ENCODE assay signal across 9 mouse cellular contexts in genomic region chr4:134078694-134079093, GRCm38 (mm10). TPM values are rescaled to one million over a fixed set of nuclear protein-coding genes. Genes with fewer than 3 reads are reported as not detected.
DNase-seq lines count a peak whose midpoint lies in the region; ATAC-seq and TF ChIP-seq lines count a peak whose summit lies in the region.
"Had no signal": no experiment of that assay in that cellular context is flagged by ENCODE, and none has a peak within 500 bp of the region (broad histone marks: within the 10 kb centered on the region; RNA-seq: fewer than 3 reads in every experiment).

No protein-coding gene starts in this region.

- H3K36me3 ChIP-seq in E14TG2a.4 (ENCODE audit: insufficient read depth, low read length), result no peaks in the 10 kb centered on the region
- no peaks in the 10 kb centered on the region for H3K36me3 ChIP-seq in neural tube, embryonic 11.5 days (ENCODE audit: control insufficient read depth, insufficient read depth, low read length)
- H3K36me3 ChIP-seq: lung, embryonic 15.5 days had no signal

- WGBS in neural tube, embryonic 11.5 days, result 28% methylated on average over 3 of the region's 3 CpGs

- no peaks in the 10 kb centered on the region for H3K9me3 ChIP-seq in E14TG2a.4 (ENCODE audit: low read length)
- no peaks in the 10 kb centered on the region for H3K9me3 ChIP-seq in neural tube, embryonic 11.5 days (ENCODE audit: control insufficient read depth, low read length)
- H3K9me3 ChIP-seq: lung, embryonic 15.5 days had no signal

- intact Hi-C loops in gastrocnemius, postnatal 14 days (cut with DNase I; ENCODE audit: low total_unique reads), result loop anchor here (5.0 kb wide), 1 partner anchor 41 kb away; no protein-coding TSS in a partner anchor
- intact Hi-C loops in heart, postnatal 14 days (cut with DNase I), result loop anchor here (2.0 kb wide), 1 partner anchor 44 kb away; no protein-coding TSS in a partner anchor
- intact Hi-C loops in left cerebral cortex, adult 2 months (cut with DNase I), result loop anchor here (2.0 kb wide), 1 partner anchor 42 kb away; no protein-coding TSS in a partner anchor

- no peak overlapping the region for H3K4me3 ChIP-seq in E14TG2a.4 (replicated peaks; ENCODE audit: low read length)
- no peak overlapping the region for H3K4me3 ChIP-seq in left cerebral cortex, adult 2 months
- H3K4me3 ChIP-seq in neural tube, embryonic 11.5 days (ENCODE audit: low read depth, low read length), result no peak overlapping the region
- H3K4me3 ChIP-seq: lung, embryonic 15.5 days had no signal

- DNase-seq in gastrocnemius, postnatal 14 days, result peak; percentile 44
- no peak for DNase-seq in gastrocnemius, postnatal 25 days
- DNase-seq in cerebellum, adult 9-11 months, result peak; percentile 36
- DNase-seq in heart, postnatal 14 days, result peak; percentile 19 to 48
- peak; percentile 25 to 37 for DNase-seq in left cerebral cortex, adult 2 months (ENCODE audit: extremely low spot score in 1 of 2, low spot score in 2 of 2)
- peak; percentile 65 for DNase-seq in neural tube, embryonic 11.5 days (ENCODE audit: low spot score)
- DNase-seq in yolk sac, embryonic 10.5 days (ENCODE audit: low spot score), result peak; percentile 73

- ATAC-seq in neural tube, embryonic 11.5 days (ENCODE audit: insufficient read depth, low FRiP score, low TSS enrichment), result no peak

- H3K4me1 ChIP-seq in E14TG2a.4 (replicated peaks; ENCODE audit: low read depth, low read length), result peaks cover 71% of the 10 kb centered on the region
- no peaks in the 10 kb centered on the region; the same call in 1 of the 2 replicates for H3K4me1 ChIP-seq in neural tube, embryonic 11.5 days (ENCODE audit: control insufficient read depth, insufficient read depth, low read length)

- no peak overlapping the region for H3K9ac ChIP-seq in neural tube, embryonic 11.5 days (ENCODE audit: low read length)
- H3K9ac ChIP-seq: lung, embryonic 15.5 days had no signal

- TF ChIP-seq CTCF in E14TG2a.4 (conservative IDR thresholded peaks at IDR 0.05; ENCODE audit: low read length), result peak; percentile 26
- peak; percentile 54 for TF ChIP-seq CTCF in left cerebral cortex, adult 2 months (IDR thresholded peaks at IDR 0.05)

- no peak overlapping the region for H3K4me2 ChIP-seq in neural tube, embryonic 11.5 days (ENCODE audit: low read depth)
- H3K4me2 ChIP-seq: lung, embryonic 15.5 days had no signal

- peaks cover 18% of the 10 kb centered on the region for H3K27me3 ChIP-seq in E14TG2a.4 (ENCODE audit: insufficient read depth, low read length)
- H3K27me3 ChIP-seq in neural tube, embryonic 11.5 days (ENCODE audit: control insufficient read depth, insufficient read depth, low read length), result 0 out of 2 replicates have a peak, but pooled peaks cover 3% of the 10 kb centered on the region
- H3K27me3 ChIP-seq: lung, embryonic 15.5 days had no signal

- H3K27ac ChIP-seq in left cerebral cortex, adult 2 months, result no peak overlapping the region
- H3K27ac ChIP-seq in neural tube, embryonic 11.5 days (ENCODE audit: low read depth, low read length), result no peak overlapping the region
- H3K27ac ChIP-seq: lung, embryonic 15.5 days had no signal

RNA-seq across cellular contexts. Expression of gene Cd52, which starts 16.2 kb away (rescaled TPM):
- total RNA-seq in gastrocnemius, postnatal 14 days (2021), result 1 to 10 TPM in 1 of 2 experiments, under 1 TPM in 1; 0.51 to 1.7 TPM
- total RNA-seq in gastrocnemius, postnatal 25 days (2021), result 1 to 10 TPM in 1 of 2 experiments, under 1 TPM in 1; 0.61 to 1.2 TPM
- total RNA-seq in heart, postnatal 14 days (2021), result 10 to 100 TPM in 1 of 2 experiments, 1 to 10 TPM in 1; 3.5 to 10.3 TPM
- 1 to 10 TPM; 2.6 to 3.3 TPM for total RNA-seq in left cerebral cortex, adult 2 months (2021)
- polyA plus RNA-seq in neural tube, embryonic 11.5 days (2014; fragmentation: Nextera tagmentation; extraction: Ambion mirVana), result 5.7 and 6.4 TPM in 2 replicates

RNA-seq across cellular contexts. Expression of gene Crybg2, which starts 18.1 kb away (rescaled TPM):
- total RNA-seq in gastrocnemius, postnatal 14 days (2021), result not detected
- not detected for total RNA-seq in gastrocnemius, postnatal 25 days (2021)
- under 1 TPM in 1 of 2 experiments, not detected in 1; 0.24 TPM for total RNA-seq in heart, postnatal 14 days (2021)
- total RNA-seq in left cerebral cortex, adult 2 months (2021), result 1 to 10 TPM; 2.3 to 2.4 TPM
- 0.53 and 0.99 TPM in 2 replicates for polyA plus RNA-seq in neural tube, embryonic 11.5 days (2014; fragmentation: Nextera tagmentation; extraction: Ambion mirVana)

RNA-seq across cellular contexts. Expression of gene Ubxn11, which starts 23.7 kb away (rescaled TPM):
- total RNA-seq in gastrocnemius, postnatal 14 days (2021), result 1 to 10 TPM in 1 of 2 experiments, under 1 TPM in 1; 0.70 to 1.2 TPM
- total RNA-seq in gastrocnemius, postnatal 25 days (2021), result 1 to 10 TPM; 1.0 to 1.3 TPM
- total RNA-seq in heart, postnatal 14 days (2021), result 1 to 10 TPM; 1.4 to 1.7 TPM
- 10 to 100 TPM; 39.7 to 47.1 TPM for total RNA-seq in left cerebral cortex, adult 2 months (2021)
- polyA plus RNA-seq in neural tube, embryonic 11.5 days (2014; fragmentation: Nextera tagmentation; extraction: Ambion mirVana), result 4.7 and 7.1 TPM in 2 replicates

RNA-seq across cellular contexts. Expression of gene Zfp683, which starts 25.1 kb away (rescaled TPM):
- total RNA-seq in gastrocnemius, postnatal 14 days (2021), result not detected
- not detected for total RNA-seq in gastrocnemius, postnatal 25 days (2021)
- not detected for total RNA-seq in heart, postnatal 14 days (2021)
- total RNA-seq in left cerebral cortex, adult 2 months (2021), result not detected
- not detected in 2 replicates for polyA plus RNA-seq in neural tube, embryonic 11.5 days (2014; fragmentation: Nextera tagmentation; extraction: Ambion mirVana)
- polyA plus RNA-seq: lung, embryonic 15.5 days had no signal

RNA-seq across cellular contexts. Expression of gene Sh3bgrl3, which starts 49.9 kb away (rescaled TPM):
- 10 to 100 TPM; 30.4 to 37.5 TPM for total RNA-seq in gastrocnemius, postnatal 14 days (2021)
- 10 to 100 TPM; 19.1 to 26.6 TPM for total RNA-seq in gastrocnemius, postnatal 25 days (2021)
- total RNA-seq in heart, postnatal 14 days (2021), result 10 to 100 TPM; 47.4 to 51.4 TPM
- 100 to 1,000 TPM; 185 to 191 TPM for total RNA-seq in left cerebral cortex, adult 2 months (2021)
- 295 and 314 TPM in 2 replicates for polyA plus RNA-seq in neural tube, embryonic 11.5 days (2014; fragmentation: Nextera tagmentation; extraction: Ambion mirVana)

Comparison
In these comparisons a context has a peak if more than half of its experiments do, and no peak if none do; other contexts are left out.
1. RNA of gene Ubxn11, which starts 23.7 kb away (total RNA-seq): 39.7 to 47.1 TPM in left cerebral cortex, adult 2 months; 1.4 to 1.7 TPM in heart, postnatal 14 days, 1.0 to 1.3 TPM in gastrocnemius, postnatal 25 days and 0.70 to 1.2 TPM in gastrocnemius, postnatal 14 days; every median in the first group is over 10 times any median in the second.